Mouse (Mus musculus) cerebellum, adult 9-10 months (tissue): ENCODE results near the gene Hoxa7.

Experiments
- DNase-seq: peaks from one replicate; pipeline ENCODE4 v3.0.0; 2022

Gene Hoxa7

GRCm38 (mm10) chr6:52190410-52190809 lies 31.2 kb downstream of the Hoxa7 start:
- no peak for DNase-seq

DNA sequence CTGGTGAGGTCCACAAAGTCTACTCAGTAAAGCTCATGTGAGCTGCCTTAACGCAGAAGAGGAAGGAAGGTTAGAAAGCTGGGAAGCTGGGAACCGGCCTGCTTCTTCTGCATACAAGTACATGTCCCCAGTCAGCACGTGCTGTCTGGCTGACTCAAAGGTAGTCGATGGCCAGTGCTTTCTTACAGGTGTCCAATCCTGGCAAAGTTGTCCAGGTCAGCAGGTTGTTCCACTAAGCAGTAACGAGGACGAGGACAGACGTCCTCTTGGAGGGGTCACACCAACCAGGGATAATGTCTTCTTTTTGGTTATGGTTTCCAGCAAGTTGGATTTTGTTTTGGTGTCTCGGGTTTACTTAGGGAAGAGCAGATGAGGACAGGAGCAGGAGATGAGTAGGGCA lies 31.7 kb downstream of the Hoxa7 start:
- DNase-seq, result no peak

DNA sequence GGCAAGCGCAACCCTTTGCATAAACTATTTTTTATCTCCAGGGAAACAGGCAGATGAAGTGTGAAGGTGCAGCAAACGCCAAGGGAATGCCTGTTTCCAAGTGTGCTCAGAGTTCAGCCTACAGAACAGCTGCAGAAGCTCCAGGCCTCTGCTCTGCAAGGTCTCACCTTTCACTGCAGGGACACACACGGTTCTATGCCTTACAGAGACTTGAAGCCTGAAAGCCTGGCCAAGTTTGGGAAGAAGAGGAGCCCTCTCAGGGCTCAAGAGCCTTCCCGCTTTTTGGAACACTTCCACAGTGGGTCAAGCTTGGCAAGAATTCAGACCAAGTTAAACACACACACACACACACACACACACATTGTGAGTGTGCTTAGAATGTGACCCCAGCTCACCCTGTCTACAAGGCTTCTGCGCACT lies 32.5 kb downstream of the Hoxa7 start:
- DNase-seq, result no peak

DNA sequence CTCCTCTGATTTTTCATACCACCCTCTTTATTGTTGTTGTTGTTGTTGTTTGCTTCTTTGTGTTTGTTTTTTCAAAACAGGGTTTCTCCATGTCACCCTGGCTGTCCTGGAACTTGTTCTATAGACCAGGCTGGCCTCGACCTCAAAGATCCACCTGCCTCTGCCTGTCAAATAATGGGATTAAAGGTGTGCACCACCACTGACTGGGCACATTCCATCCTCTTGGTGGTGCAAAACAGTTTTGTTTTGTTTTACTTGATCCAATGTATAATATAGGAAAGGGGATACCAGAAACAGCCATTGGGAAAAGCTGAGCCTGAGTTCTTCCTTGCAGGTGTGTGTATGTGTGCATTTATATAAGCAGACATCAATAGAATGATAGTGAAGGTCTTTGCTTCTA lies 35.2 kb downstream of the Hoxa7 start:
- DNase-seq, result no peak

GRCm38 (mm10) chr6:52185834-52186233 lies 35.8 kb downstream of the Hoxa7 start:
- no peak for DNase-seq

DNA sequence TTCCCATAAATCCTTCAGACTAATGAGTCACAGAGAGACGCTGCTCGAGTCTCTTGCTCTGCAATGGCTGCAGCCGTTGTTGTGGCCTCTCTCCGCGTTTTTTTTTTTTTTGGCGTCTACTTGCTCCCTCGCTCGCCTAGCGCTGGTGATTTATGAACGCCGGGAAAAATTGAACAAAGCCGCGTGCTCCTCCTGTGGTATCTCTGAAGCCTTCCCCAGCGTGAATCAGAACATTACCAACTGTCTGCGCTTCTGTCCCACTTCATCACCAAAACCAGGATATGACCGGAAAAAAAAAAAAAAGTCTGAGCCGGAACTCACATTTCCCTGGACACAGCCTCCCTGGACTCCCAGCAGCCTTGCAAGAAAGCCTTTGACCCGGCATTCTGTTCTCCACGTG lies 36.4 kb downstream of the Hoxa7 start:
- no peak for DNase-seq

GRCm38 (mm10) chr6:52184668-52185067 lies 37.0 kb downstream of the Hoxa7 start:
- DNase-seq, result no peak

GRCm38 (mm10) chr6:52183311-52184080 lies 38.2 kb downstream of the Hoxa7 start:
- no peak for DNase-seq

- no peak for DNase-seq
Observed at GRCm38 (mm10) chr6:52182793-52183192, 38.9 kb downstream of the Hoxa7 start.

DNA sequence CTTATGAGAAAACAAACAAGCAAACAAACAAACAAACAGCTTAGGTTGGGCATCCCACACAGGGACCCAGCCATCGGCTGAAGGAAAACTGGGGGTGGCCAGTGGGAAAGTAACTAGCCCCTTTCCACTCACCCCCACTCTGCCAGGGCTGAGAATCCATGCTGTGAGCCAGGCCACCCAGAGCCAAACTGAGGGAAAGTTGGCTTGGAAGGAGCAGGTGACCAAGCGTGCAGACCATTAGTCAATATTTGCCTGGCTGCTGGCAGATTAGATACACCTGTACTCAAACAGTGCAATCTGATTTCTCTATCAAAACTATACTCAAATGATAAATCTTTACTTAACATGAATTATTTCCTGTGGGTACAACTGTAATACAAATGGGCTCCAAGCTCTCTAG lies 39.6 kb downstream of the Hoxa7 start:
- DNase-seq, result no peak

DNA sequence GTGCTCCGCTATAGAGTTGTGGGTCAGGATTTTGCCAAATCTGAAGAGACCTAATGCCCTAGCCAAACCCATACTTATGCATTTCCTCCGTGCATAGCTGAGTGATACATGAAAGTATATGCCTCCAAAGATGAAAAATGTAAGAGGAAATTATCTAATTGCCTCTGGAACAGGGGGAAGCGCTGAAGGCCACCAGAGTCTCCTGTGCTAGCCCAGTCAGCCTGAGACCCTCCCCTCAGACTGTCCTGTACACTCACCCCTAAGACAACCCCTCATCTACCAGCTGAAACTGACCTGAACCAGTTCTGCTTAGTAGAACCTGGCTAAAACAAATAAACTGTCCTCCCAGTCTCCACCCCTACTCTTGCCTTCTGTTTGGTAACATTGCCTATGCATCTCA lies 40.9 kb downstream of the Hoxa7 start:
- no peak for DNase-seq

- no peak for DNase-seq
Observed at GRCm38 (mm10) chr6:52180213-52180710, 41.4 kb downstream of the Hoxa7 start.

GRCm38 (mm10) chr6:52179690-52180089 lies 42.0 kb downstream of the Hoxa7 start:
- DNase-seq, result no peak

- no peak for DNase-seq
Observed at GRCm38 (mm10) chr6:52178918-52179665, 42.6 kb downstream of the Hoxa7 start.

- DNase-seq, result no peak
Observed at GRCm38 (mm10) chr6:52177806-52178205, 43.8 kb downstream of the Hoxa7 start.

DNA sequence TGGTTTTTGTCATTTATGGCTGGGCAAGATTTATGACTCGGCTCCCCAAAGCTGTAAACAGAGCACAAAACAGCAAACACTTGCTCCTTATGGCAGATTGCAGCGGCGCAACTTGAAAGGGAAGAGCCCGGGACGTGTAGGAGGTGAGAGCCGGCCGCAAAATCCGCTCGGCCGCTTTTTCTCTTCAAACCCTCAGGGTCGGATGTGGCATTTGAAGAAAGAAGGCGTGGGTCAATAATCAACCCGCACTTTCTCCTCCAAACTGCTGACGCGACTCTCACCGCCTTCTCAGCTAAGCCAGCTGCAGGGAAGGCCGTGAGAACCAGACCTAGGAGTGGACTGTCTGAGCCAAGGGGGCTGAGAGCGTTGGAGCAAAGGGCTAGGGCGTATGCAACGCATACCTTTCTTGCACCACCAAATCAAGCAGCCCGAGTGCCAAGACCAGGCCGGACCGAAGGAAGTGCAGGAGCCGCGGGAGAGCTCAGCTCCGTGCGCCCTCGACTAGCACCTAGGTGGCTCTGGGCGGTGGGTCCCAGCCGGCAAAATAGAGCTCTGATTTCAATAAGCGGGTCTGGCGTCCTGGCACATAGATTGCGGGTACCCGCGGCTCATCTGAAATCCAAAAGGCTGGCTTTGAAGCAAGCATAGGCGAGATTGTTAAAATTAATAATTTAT lies 44.5 kb downstream of the Hoxa7 start, which contains the start of gene 5730596B20Rik:
Gene 5730596B20Rik, plus strand, starts transcription at position 438 of the 675 bp plus-strand sequence.
- no peak for DNase-seq

- DNase-seq, result no peak
Observed at GRCm38 (mm10) chr6:52176391-52176790, 45.3 kb downstream of the Hoxa7 start.

GRCm38 (mm10) chr6:52175864-52176263 lies 45.8 kb downstream of the Hoxa7 start:
- DNase-seq, result no peak

DNA sequence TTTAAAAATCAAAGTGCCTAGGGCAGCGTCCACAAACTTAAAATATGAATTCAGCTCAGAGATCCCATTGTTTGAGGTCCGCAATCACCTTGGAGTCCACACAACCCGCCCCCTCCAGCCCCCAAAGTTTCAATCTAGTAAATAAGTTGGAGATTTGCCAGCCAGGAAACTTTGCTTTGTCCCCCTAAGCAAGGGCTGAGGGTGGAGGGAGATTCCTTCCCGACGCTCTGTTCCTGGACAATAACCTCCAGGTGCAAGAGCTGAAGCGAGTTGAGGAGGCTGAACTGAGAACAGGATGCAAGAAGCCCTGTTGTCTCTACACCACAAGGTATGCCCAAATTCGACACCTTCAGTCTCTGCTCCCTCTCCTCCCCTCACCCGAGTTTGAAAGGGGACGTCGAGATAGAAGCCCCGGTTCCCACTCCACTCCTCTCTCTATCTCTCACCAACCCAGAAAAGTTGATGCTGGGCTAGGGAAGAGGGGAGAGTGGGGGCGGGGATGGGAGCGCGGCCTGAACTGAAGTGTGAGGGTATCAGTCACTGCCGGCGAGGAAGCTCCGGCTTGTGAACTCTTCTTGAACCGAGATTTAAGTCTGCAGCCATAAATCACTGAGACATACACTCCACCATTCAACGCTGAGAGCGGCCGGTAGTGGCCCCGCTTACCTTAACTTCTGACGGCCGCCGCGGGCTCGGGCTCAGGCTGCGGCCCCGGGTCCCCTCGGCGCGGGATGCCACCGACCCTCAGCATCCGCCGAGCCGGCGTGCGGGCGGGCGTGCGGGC lies 46.5 kb downstream of the Hoxa7 start:
- no peak for DNase-seq

GRCm38 (mm10) chr6:52173648-52174047 lies 48.0 kb downstream of the Hoxa7 start:
- DNase-seq, result no peak

- DNase-seq, result no peak
Observed at GRCm38 (mm10) chr6:52172501-52172900, 49.2 kb downstream of the Hoxa7 start.

- DNase-seq, result no peak
Observed at GRCm38 (mm10) chr6:52171938-52172337, 49.7 kb downstream of the Hoxa7 start.

DNA sequence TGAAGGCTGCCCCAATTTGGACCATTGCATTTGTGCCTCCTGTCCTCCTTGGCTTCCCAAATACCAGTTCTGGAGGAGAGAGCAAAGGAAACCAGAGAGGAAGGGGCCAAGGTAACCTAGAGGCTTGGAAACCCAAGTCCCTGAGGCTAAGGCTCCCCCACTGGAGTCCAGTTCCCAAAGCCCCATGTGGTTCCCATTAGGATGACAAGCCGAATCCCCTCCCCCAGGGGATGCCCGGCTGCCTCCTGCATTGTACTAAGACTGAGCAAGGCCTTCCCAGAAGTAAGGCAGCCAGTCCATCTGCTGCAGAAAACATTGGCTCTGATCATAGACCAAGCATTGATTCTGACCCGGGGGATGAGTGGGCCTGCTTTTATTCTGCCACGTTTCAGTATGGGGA lies 50.3 kb downstream of the Hoxa7 start:
- DNase-seq, result no peak
